Mouse (Mus musculus) stomach, embryonic 16.5 days (tissue): ENCODE data around the gene Ttc27. TPM values are rescaled to one million over a fixed set of nuclear protein-coding genes. Genes with fewer than 3 reads are reported as not detected.

ENCODE experiments used
- ATAC-seq: fragments of 200-750 bp; cut with Nextera tagmentation; 2 replicates; pipeline ENCODE4 v1.8.0; 2017; ENCODE audit warnings: moderate number of reproducible peaks, moderate TSS enrichment; ENCODE audit not compliant: insufficient read depth, low FRiP score
- H3K27ac ChIP-seq: fragments of 300-500 bp; sonication (generic); 2 replicates; pipeline ENCODE4 v1.5.1; 2014; ENCODE audit warnings: low read length
- H3K27me3 ChIP-seq: fragments of 300-500 bp; sonication (generic); 2 replicates; pipeline ENCODE4 v1.6.1; 2014; ENCODE audit warnings: low read length, control low read depth, mixed read lengths; ENCODE audit not compliant: control insufficient read depth, insufficient read depth
- H3K36me3 ChIP-seq: fragments of 300-500 bp; sonication (generic); 2 replicates; pipeline ENCODE4 v1.6.1; 2014; ENCODE audit warnings: low read length; ENCODE audit not compliant: control insufficient read depth, insufficient read depth
- H3K4me1 ChIP-seq: fragments of 300-500 bp; sonication (generic); 2 replicates; pipeline ENCODE4 v1.6.1; 2014; ENCODE audit warnings: low read length, control low read depth, mixed read lengths; ENCODE audit not compliant: control insufficient read depth, insufficient read depth
- H3K4me2 ChIP-seq: fragments of 300-500 bp; sonication (generic); 2 replicates; pipeline ENCODE4 v1.6.1; 2014; ENCODE audit warnings: low read depth, low read length, mixed read lengths
- H3K4me3 ChIP-seq: fragments of 300-500 bp; sonication (generic); replicated peaks from 2 replicates; pipeline ENCODE4 v1.5.1; 2014; ENCODE audit warnings: mild to moderate bottlenecking, low read length
- H3K9ac ChIP-seq: fragments of 300-500 bp; sonication (generic); 2 replicates; pipeline ENCODE4 v1.6.1; 2014; ENCODE audit warnings: low read length
- H3K9me3 ChIP-seq: fragments of 300-500 bp; sonication (generic); replicated peaks from 2 replicates; pipeline ENCODE4 v1.6.1; 2016; ENCODE audit warnings: low read length, control low read depth; ENCODE audit not compliant: control insufficient read depth
- WGBS: fragments of 180-500 bp; shearing (Covaris S2); extraction: QIAGEN DNeasy Blood & Tissue Kit; methylation state at CpG from one replicate; pipeline ENCODE4 v1.1.7; 2014; 5-methylcytosine and 5-hydroxymethylcytosine counted together
- polyA plus RNA-seq: library from polyadenylated mRNA; unstranded; fragments of >200 nt; fragmentation: Nextera tagmentation; extraction: Ambion mirVana; gene quantifications from 2 replicates; pipeline ENCODE4 v1.2.1, GENCODE M21; 2015

Gene Ttc27
- polyA plus RNA-seq, 1 experiment from 2014 or later: 19.7 TPM

DNA sequence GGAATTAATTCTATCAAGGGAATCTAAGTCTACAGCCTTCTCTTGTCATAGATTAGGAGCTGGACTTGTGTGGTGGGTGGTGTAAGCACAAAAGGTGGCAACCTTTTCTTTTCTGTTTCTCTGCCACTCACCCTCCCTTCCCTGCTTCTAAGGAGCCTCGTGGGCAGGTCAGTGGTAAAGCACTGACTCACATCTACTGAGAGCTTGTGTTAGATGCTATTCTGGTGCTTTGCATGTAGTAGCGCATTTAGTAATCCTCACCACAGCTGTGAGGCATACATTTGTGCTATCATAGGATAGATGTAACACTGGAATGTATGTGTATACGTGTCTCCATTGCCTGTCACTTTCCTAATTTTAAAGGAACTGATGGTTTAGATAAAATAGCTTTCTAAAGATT lies 124.2 kb downstream of the Ttc27 start:
- Histone ChIP-seq H3K4me3 (no peak overlapping the region), H3K9me3 (no peaks in the 10 kb centered on the region), H3K9ac (no peak overlapping the region), H3K4me2 (no peak overlapping the region), H3K4me1 (peaks cover 16% of the 10 kb centered on the region), H3K36me3 (peaks cover 2% of the 10 kb centered on the region; the same call in 1 of the 2 replicates), H3K27me3 (no peaks in the 10 kb centered on the region), H3K27ac (no peak overlapping the region)
- WGBS: 72% methylated on average over 3 of the region's 3 CpGs
- no peak for ATAC-seq

DNA sequence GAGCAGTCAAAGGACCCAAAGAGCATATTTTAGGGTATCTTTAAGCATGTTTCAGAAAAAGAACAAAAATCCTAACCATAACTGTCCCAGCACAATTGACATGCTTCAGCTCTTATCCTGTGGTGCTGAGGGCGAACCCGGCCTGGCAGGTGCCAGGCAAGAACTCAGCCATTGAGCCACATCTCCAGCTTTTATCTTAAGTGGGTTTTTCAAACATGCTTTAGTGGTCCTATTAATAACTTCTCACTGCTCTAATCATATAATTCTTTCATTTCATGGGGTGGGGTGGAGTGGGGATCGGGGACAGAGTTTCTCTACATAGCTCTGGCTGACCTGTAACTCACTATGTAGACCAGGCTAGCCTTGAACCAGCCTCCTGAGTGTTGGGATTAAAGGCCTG lies 125.1 kb downstream of the Ttc27 start:
- Histone ChIP-seq H3K9me3 (no peaks in the 10 kb centered on the region), H3K4me1 (peaks cover 16% of the 10 kb centered on the region), H3K9ac (no peak overlapping the region), H3K4me3 (no peak overlapping the region), H3K27me3 (no peaks in the 10 kb centered on the region), H3K4me2 (no peak overlapping the region), H3K27ac (no peak overlapping the region), H3K36me3 (peaks cover 2% of the 10 kb centered on the region; the same call in 1 of the 2 replicates)
- no peak for ATAC-seq
- 93% methylated on average over 3 of the region's 3 CpGs for WGBS

- H3K27me3 ChIP-seq: no peaks in the 10 kb centered on the region
- no peak overlapping the region for H3K9ac ChIP-seq
- H3K36me3 ChIP-seq: no peaks in the 10 kb centered on the region
- no peaks in the 10 kb centered on the region for H3K9me3 ChIP-seq
- no peak overlapping the region for H3K4me3 ChIP-seq
- peaks cover 16% of the 10 kb centered on the region for H3K4me1 ChIP-seq
- no peak for ATAC-seq
- WGBS: 84% methylated on average over 6 of the region's 6 CpGs
- no peak overlapping the region for H3K27ac ChIP-seq
- H3K4me2 ChIP-seq: no peak overlapping the region
Observed at GRCm38 (mm10) chr17:74843486-74843885, 126.0 kb downstream of the Ttc27 start.

GRCm38 (mm10) chr17:74846031-74846891 lies 128.7 kb downstream of the Ttc27 start:
- H3K9me3 ChIP-seq: no peaks in the 10 kb centered on the region
- H3K4me1 ChIP-seq: peaks cover 16% of the 10 kb centered on the region
- H3K9ac ChIP-seq: no peak overlapping the region; the same call in 1 of the 2 replicates
- no peaks in the 10 kb centered on the region for H3K27me3 ChIP-seq
- H3K4me2 ChIP-seq: no peak overlapping the region
- WGBS: 34% methylated on average over 10 of the region's 10 CpGs
- peak; percentile 53; the same call in 1 of the 2 replicates for ATAC-seq
- no peaks in the 10 kb centered on the region for H3K36me3 ChIP-seq
- H3K4me3 ChIP-seq: no peak overlapping the region
- peak overlapping the region; percentile 47 for H3K27ac ChIP-seq

DNA sequence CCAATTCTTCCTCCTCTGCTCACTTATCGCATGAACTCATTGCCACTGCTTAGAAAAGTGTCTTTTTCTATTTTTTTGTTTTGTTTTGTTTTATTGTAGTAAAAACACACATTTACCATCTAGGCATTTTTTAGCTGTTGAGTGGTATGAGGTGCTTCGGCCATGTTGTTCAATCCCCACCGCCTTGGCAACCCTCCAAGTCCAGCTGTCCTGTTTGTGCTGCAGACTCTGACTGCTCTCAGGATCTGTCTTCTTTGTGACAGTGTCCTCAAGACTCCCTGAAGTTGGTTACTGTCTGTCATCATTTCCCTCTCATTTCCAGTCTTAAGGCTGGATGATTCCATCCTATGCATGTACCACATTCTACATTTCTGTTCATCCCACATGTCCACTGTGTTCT lies 132.7 kb downstream of the Ttc27 start:
- H3K4me3 ChIP-seq: no peak overlapping the region
- H3K9me3 ChIP-seq: no peaks in the 10 kb centered on the region
- H3K27me3 ChIP-seq: no peaks in the 10 kb centered on the region
- H3K36me3 ChIP-seq: no peaks in the 10 kb centered on the region
- H3K4me2 ChIP-seq: no peak overlapping the region
- WGBS: 80% methylated on average over 3 of the region's 3 CpGs
- H3K4me1 ChIP-seq: peaks cover 18% of the 10 kb centered on the region
- no peak overlapping the region for H3K27ac ChIP-seq
- H3K9ac ChIP-seq: no peak overlapping the region
- no peak for ATAC-seq

DNA sequence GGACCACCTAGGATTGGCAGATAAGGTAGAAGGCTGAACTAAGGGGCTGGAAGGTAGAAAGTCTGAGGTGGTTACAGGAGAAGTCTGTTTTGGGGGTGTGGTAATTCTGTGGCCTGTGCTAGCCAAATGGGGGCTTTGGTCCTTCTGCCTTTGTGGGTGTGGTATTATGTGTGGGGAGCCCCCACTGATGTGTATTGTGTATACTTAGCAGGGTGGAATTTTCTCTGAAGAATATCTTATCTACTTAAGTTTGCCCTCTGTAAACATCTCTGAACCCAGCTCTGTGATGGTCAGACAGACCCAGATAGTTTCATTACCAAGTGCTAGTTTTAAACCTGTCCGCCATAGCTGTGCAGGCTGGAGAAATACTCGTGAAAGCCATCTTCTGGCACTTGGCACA lies 141.8 kb downstream of the Ttc27 start:
- Histone ChIP-seq H3K9me3 (no peaks in the 10 kb centered on the region), H3K27me3 (no peaks in the 10 kb centered on the region), H3K9ac (no peak overlapping the region), H3K4me2 (no peak overlapping the region), H3K4me1 (peaks cover 3% of the 10 kb centered on the region; the same call in 1 of the 2 replicates), H3K27ac (no peak overlapping the region), H3K36me3 (no peaks in the 10 kb centered on the region), H3K4me3 (no peak overlapping the region)
- 58% methylated on average over 2 of the region's 2 CpGs for WGBS
- ATAC-seq: peak; percentile 33; the same call in 1 of the 2 replicates

DNA sequence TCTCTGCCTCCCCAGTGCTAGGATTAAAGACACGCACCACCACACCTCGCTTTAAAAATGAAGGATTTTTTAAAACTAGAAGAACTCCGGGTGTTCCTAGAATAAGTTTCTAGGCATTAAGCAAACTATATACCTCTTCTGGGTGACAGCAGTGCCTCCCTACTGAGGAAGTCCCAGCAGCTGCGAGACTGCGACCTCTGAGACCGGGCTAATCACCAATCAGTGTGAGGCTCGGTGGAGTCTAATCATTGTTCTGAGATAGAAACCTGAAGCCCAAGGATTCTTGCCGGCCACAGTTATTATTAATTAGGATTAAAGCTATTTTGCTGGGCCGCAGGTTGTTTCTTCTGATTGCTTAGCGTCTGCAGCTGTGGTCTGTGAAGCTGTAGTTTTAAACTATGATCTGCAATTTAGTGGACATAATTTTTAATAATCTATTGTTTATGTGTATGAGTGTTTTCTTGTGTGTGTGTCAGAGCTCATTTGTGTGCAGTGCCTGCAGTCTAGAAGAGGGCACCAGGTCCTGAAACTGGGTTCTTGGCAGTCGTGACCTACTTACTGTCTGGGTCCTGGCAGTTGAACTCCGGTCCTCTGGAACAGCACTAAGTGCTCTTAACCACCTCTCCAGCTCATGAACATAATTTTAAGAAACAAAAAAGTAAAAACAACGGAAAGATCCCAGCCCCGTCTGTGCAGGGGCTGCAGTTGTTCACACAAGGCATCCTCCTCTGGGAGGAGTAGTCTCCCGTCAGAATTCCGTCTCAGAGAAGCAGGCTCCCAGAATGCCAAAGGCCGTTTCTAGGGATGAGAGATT lies 142.9 kb downstream of the Ttc27 start:
- Histone ChIP-seq H3K36me3 (no peaks in the 10 kb centered on the region), H3K9ac (no peak overlapping the region; the same call in 1 of the 2 replicates), H3K9me3 (no peaks in the 10 kb centered on the region), H3K27ac (no peak overlapping the region), H3K4me2 (no peak overlapping the region), H3K4me1 (peaks cover 3% of the 10 kb centered on the region; the same call in 1 of the 2 replicates), H3K27me3 (no peaks in the 10 kb centered on the region), H3K4me3 (no peak overlapping the region)
- no peak for ATAC-seq
- 59% methylated on average over 17 of the region's 17 CpGs for WGBS

- Histone ChIP-seq H3K4me2 (no peak overlapping the region), H3K27me3 (no peaks in the 10 kb centered on the region), H3K4me1 (peaks cover 32% of the 10 kb centered on the region), H3K9me3 (no peaks in the 10 kb centered on the region), H3K27ac (no peak overlapping the region), H3K36me3 (no peaks in the 10 kb centered on the region), H3K9ac (no peak overlapping the region), H3K4me3 (no peak overlapping the region)
- no peak for ATAC-seq
- WGBS: 82% methylated on average over 5 of the region's 5 CpGs
Observed at GRCm38 (mm10) chr17:74863845-74864244, 146.3 kb downstream of the Ttc27 start.
